Mouse (Mus musculus): Measurements from ENCODE around the gene Plekhg1. TPM values are rescaled to one million over a fixed set of nuclear protein-coding genes. Genes with fewer than 3 reads are reported as not detected.

Gene Plekhg1
- total RNA-seq, 2 experiments from 2014 or later, result 1.3 to 1.6 TPM

DNA sequence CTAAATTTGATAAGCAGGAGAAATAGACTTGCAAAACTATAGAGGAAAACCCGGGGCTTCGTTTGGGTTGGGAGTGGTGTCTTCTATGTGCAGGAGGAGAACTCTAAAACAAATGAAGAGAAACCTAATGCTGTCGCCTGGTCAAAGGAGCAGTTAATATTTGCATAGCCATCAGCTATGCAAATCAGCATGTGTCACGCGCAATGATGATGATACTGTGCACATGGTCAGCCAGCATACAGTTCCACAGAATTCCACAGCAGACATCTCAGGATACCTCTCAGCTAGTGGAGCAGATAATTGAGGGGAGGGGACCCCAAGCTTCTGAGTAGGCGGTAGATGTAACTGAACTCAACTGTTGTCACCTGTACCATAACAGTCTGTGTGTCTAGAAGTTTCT is 133.3 kb downstream of the Plekhg1 start:
- no peak for ATAC-seq (replicated peaks; ENCODE audit: poor library complexity)

DNA sequence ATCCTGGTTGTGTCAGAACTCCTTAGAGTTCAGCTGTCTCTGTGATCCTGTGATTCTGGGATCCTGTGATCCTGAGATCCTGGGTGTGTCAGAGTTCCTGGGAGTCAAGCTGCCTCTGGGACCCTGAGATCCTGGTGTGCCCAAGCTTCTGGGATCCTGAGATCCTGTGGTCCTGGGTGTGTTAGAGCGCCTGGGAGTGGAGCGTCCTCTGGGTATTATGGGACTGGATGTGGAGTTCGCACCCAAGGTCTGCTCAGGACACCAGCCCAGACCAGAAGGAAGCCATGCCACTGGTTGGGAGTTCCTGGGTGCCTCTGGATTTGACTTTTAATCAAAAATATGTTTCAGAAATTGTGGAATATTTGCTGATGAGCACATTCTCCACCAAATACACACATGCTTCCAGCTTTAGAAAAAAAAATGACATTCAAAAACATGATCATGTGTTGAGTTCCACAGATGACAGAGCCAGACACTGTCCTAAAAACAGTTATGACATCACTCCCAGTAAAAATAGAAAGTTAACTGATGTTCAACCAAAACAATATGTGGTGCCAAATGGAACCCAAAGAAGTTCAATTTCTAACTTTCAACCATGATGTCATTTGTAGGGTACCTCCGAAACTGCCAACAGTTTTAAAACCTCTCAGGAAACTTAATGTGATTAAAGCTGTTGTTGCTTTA is 137.8 kb downstream of the Plekhg1 start:
- ATAC-seq (replicated peaks; ENCODE audit: poor library complexity), result no peak

DNA sequence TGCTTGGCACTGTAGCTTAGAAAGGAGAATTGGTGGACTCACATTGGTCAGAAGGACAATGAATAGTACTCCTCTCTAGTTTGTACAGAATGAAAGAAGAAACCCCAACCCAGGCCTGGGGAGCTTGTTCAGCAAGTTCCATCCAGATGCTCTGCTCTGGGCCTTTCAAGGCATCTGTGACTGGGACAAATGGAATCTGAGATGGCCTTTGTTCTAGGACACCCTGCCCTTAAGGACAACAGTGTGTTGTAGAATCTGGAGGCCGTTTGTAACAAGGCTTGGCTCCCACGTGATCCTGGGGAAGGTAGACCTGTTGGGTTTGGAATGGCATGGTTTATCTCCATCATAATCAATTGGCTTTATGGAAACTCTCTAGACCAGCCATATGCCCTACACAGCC is 141.0 kb downstream of the Plekhg1 start:
- ATAC-seq (replicated peaks; ENCODE audit: poor library complexity), result no peak

DNA sequence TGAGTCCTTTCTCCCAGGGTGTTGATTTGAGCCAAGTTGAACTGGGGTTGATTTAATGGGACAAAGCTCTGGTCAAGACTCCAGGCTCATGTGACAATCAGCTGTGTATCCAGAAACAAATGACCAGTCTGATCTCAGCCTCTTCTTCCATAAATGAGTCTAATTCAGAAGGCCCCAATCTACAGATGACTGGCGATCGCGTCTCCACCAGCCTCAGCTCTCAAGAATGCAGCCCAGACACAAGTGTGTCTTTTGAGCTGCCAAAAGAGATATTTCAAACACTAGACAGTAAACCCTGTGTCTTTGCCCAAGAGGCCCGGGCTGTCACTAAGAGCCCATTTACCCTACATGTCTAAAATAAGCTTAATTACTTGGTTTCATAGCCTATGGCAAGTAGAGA is 148.3 kb downstream of the Plekhg1 start:
- no peak for ATAC-seq (replicated peaks; ENCODE audit: poor library complexity)

DNA sequence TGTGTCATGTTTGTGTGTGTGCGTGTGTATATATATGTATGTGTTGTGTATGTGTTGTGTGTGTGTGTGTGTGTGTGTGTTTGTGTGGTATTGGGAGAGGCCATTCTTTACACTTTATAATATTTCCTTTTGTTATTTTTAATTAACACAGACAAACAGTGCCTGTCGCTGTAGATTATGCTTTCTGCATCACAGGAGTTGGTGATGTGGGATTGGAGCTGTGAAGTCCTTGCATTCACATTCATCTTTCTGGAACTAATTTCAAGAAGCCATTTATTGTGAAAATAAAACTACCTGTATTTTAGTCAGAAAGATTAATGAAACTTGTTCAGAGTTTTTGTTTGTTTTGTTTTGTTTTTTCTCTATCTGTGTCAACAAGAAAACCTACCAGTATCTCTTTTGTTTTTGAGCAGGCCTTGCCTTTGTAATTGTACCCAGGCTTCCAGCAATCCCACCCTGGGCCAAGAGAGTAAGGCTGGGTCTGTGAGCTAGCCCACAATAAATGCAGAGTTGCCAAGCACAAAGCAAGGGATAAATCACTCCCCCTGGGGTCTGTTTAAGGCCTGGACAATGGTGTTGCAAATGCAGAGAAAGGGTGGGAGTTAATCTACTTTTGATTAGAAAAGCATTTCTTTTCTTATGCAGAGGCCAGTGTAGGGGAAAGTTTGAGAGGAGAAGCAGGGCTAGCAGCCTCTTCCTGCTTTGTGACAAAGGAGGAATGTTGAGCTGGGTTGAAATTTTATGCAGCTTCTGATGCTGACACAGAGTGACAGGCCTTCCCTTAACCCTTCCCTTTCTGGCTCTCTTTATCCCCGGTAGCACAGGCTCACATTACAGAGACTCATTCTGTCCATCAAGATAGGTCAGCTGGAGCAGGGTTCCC is 151.5 kb downstream of the Plekhg1 start:
- no peak for ATAC-seq (replicated peaks; ENCODE audit: poor library complexity)

DNA sequence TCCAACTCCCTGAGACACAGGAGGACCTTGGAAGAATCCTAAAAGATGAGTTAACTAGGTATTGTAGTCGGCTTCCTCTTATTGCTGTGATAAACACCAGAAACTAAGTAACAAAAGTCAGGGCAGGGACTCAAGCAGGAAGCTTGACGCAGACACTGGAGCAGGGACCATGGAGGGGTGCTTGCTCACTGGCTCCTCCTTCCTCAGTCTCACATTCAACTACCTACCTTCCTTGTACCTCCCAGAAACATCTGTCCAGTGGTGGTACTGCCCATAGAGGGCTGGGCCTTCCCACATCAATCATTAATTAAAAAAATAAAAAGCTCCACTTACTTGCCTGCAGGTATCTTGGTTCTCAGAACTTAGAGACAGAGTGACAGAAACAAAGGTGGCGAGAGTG is 152.2 kb downstream of the Plekhg1 start:
- ATAC-seq (replicated peaks; ENCODE audit: poor library complexity), result no peak

DNA sequence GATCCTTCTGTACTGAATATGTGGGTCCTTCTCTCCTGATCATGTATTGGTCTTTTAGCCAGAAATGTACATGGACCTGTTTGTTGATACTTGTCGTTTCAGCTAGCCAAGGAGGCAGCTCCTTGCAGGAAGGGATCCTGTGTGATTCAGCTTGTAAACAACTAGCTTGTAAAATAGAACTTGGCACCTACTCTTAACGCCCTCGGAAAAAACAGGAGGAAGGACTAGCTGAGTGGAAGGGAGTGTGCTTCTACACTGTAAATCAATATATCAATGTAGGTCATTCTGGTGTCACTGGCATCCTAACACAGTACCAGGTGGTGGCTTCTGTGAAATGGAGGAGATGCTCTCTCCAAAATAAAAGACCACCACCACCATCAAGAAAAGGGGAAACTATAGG is 157.9 kb downstream of the Plekhg1 start:
- no peak for ATAC-seq (replicated peaks; ENCODE audit: poor library complexity)

DNA sequence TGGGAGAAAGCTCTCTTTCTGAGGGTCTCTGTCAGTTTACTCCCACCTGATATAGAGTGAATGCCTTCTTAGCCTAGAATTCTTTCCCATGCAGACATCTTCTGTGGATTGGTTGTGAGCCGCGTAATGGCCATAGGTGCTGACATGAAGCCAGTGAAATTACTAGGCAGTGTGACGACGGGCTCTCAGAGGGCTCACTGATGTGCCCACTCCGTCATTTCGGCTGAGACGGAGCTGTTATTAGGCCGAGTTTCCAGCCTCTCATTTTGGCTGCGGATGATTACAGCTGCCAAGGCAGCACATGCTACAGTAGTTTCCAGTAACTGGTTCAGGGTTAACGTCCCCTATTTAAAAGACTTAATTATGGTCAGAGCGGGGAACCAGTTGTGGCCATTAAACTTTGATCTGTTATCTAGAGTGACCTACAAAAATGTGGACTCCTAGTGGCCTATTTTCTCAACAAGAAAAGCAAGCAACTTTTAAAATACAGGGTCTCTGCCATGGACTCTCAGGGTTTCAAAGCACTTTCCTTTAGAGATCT is 160.3 kb downstream of the Plekhg1 start:
- ATAC-seq (replicated peaks; ENCODE audit: poor library complexity), result no peak

DNA sequence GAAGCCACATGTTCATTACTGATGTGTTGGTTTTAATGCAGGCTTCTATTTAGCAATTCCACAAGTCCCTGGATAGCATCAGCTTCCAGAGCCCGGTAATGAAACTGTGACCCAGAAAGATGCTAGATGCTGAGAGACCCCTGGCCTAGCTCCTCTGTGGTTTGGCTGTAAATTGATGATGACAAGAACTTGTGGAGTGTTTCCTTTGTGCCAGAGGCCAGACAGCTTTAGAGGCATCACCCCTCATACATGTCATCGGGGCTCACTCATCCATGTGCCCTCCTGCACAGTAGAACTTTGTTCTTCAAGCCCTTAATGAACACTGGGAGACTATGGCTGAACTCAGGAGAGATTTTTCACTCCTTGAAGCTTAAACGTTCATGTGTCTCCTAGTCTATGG is 165.6 kb downstream of the Plekhg1 start:
- no peak for ATAC-seq (replicated peaks; ENCODE audit: poor library complexity)

DNA sequence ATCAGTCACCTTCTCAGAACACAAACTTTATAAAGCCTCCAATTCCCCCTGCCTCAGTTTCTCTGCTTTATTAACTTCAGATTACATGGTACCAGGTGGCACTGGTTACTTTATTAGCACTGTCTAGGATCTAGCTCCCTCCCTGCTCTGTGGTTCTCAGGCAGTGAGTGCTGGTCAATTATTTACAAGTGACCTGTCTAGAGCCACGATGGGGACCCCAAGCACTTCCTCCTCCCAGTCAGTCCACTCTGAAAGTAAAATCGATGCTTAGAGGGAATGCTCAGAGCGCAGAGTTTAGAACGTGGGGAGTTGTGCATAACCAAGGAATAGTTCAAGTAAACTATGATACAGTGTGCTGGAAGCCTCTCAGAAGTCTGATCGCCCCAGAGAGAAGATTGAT is 173.9 kb downstream of the Plekhg1 start:
- ATAC-seq (replicated peaks; ENCODE audit: poor library complexity), result no peak

DNA sequence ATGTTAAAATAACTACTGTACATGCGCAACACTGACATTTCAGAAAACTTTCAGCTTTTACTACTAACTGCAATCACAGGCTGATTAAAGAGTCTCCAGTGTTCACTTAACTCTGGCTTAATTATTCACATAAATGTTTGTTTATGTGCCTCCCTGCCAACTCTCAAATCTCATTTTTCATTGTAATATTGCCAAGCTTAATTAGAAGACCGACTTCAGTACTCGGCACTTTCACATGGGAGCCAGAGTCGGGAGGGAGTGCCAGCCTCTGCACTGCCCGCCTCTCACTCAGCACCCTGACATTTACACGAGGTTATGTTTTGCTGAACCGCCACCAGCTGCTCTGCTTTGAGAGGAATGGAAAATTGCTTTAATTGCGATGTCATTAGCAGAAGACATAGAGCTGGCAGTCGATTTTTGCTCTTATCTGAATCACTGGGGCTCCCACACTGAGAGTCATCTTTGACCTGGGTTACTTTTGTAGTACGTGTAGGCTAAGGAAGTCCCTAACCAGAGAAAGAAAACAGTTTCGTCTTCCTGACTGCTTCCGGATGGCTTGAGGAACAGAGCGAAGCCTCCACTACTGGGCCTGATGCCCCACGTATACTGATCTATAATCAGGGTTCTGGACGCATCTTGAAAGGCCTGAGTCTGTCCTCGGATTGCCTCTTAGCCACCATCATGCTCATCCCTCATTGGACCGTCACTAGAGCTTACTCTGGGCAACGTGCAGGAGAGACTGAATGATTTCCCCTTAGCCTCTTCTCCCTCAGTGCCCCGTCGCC is 180.4 kb downstream of the Plekhg1 start:
- ATAC-seq (replicated peaks; ENCODE audit: poor library complexity), result no peak

DNA sequence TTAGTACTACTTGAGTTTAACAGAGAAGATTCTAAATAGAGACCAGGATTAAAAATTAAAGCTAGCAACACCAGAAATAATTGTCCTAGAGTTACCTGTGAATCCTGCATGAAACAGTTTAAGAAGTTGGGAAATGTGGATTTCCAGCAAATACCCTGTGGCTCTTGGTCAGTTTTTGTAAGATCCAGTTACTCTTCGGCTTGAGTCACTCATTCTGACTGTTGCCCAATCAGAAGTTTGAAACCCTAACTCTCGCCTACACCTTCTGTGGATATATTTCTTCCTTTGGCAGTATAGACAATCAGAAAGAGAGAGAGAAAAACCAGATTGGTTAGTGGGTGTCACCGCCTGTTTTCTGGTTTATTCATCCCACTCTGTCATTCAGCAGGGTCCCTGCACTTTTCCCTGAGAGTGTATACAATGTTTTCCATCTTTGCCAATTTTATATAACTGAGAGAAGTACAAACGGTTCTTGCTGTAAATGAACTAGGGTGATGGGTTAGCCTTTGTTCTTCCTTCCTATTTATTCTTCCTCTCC is 187.9 kb downstream of the Plekhg1 start:
- ATAC-seq (replicated peaks; ENCODE audit: poor library complexity), result no peak

DNA sequence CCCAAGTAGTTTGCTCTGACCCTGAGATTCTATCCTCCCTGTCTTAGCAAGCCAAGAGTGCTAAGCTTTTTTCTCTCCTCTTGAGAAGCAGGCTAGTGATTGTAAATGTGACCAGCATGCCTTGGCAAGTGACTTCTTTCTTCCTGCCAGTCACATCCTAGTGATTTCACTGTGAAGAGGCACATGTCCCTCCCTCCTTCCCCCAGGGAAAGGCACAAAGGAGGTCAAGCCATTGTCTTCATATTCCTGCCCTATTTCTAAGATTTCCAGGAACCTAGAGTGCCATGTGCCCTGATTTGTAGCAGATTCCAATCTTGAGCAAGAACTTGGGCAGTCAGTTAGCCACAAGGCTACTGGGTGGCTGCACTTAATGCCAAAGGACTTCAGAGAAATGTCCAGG is 191.7 kb downstream of the Plekhg1 start:
- ATAC-seq (replicated peaks; ENCODE audit: poor library complexity), result no peak

DNA sequence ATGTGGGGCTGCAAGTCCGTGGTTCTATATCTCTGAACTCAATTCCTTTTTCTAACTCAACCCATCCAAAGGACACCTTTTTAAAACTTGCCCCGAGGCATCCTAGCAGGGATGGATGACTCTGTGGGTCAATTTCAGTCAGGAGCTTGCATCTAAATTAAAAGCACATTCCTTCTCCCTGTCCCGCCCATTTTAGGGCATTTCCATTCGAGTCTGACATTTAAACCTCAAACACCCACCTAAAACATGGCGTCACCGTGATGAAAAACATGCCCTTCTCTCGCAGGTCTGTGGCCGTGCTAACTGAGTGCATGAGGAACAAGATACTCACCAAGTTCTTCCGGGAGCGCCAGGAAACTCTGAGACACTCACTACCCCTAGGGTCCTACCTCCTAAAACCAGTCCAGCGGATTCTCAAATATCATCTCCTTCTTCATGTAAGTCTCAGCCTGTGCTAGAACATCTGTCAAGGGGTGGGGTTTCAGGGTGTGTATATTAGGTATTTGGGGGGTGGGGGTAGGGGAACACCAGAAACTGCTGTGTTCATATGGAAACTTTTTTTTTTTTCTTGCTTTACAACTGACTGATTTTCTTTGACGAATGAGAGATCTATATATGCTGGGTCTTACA is 193.3 kb downstream of the Plekhg1 start:
- no peak for ATAC-seq (replicated peaks; ENCODE audit: poor library complexity)

DNA sequence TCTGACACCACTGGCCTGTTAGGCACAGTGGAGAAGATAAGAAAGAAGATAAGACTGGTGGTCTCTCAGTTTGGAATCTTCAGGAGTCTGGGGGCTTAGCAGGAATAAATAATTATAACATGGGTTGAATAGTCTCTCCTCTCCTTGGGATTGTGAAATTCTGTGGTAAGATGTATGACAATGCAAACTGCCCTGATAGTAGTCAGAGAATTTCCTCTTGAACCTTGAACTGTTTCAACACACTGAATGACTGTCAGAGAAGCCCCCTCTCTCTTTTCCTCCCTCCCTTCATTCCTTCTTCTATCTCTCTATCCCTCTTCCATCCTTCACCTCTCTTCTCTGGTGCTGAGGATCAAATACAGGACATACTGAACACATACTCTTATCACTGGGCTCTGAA is 196.7 kb downstream of the Plekhg1 start:
- ATAC-seq (replicated peaks; ENCODE audit: poor library complexity), result peak; percentile 97

DNA sequence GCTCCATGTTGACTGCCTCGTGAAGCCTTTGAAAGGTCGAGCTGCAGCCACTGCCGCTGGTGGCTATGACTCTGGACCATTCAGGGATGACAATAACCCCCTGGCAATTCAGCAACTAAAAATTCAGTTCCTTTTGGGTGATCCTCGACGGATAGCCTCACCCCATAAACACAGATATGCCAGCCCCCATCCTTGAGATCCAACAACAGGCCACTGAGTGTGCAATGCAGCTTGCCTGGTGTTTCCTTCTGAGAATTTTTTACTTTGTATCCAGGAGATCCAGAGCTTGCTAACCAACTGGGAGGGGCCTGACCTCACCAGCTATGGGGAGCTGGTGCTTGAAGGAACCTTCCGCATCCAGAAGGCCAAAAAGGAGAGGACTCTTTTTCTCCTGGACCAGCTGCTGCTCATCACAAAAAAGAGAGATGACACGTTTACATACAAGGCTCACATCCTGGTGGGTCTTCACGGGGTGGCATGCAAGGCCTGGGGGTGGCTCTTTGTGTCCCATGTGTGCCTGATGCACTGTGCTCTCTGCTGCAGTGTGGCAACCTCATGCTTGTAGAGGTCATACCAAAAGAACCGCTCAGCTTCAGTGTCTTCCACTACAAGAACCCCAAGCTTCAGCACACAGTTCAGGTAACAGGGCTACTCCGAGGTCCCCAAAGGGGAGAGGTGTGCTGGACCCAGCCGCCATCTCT is 199.9 kb downstream of the Plekhg1 start:
- no peak for ATAC-seq (replicated peaks; ENCODE audit: poor library complexity)

DNA sequence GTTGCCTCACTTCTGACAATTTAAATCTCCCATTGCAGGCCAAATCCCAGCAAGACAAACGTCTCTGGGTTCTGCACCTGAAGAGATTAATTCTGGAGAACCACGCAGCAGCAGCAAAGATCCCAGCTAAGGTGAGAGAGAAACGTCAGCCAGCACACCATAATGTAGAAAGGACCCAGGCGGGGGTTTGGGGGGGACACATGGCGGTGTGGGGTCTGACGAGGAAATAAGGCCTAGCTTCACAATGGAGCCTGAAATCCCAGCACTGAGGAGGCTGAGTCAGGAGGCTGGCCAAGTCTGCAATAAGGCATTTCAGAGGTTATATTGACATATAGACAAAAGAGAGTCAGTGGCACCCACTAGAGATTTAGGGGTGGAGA is 200.4 kb downstream of the Plekhg1 start:
- ATAC-seq (replicated peaks; ENCODE audit: poor library complexity), result no peak

DNA sequence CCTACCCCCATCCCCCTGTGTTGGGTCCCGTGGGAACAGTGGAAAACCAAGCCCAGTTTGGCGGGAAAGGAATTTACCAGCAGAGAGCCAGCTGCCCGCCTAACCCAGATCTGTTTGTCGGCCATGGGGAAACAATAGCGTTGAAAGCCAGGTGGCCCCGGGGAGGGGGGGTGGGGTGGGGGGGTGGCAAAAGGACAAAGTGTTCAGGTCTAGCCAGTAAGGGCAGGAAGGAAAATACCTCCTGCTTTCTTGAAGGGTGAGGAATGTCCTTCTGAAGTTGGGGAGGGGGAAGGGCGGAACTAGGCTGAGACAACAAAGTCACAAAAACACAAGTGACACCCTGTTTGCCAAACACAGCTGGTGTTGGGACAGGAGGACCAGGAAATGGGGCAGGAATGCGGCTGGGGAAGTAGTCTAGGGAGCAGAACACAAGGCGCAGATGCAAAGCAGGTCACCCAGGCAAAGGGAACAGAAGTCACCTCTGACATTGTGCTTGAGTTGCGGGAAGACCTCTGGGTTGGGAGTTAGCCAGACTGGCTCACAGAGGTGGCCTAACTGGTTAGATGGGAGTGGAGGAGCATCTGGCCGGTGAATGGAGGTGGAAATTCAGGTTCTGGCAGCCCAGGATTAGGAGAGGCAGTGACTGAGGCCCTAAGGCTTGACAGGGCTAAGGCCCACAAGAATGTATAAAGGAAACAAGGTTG is 201.0 kb downstream of the Plekhg1 start:
- no peak for ATAC-seq (replicated peaks; ENCODE audit: poor library complexity)

DNA sequence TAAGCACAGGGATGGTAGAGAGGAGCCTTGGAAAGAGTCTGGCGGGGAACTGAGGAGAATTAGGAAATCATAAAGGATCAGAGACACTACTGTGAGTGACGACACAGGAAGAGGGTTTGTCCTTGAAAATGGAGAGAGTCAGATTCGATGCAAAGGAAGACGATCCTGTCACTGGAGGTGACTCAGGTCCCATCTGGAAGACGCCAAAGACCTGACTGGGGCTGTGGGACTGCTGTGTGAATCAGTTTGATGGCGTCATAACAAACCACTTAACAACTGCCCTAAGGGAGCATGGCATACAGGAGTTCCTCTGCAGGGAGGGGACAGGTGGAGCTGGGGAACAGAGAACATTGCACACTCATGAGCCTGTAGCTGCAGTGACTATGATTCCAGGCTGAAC is 202.1 kb downstream of the Plekhg1 start:
- ATAC-seq (replicated peaks; ENCODE audit: poor library complexity), result peak; percentile 32
